Mouse (Mus musculus): ENCODE measurements at regions not wholly inside any gene's neighbourhood (a gene's known extent, or its start where the extent isn't known, plus 50 kb on each side); places are given as distances from the start of the nearest gene placed in this dataset.

DNA sequence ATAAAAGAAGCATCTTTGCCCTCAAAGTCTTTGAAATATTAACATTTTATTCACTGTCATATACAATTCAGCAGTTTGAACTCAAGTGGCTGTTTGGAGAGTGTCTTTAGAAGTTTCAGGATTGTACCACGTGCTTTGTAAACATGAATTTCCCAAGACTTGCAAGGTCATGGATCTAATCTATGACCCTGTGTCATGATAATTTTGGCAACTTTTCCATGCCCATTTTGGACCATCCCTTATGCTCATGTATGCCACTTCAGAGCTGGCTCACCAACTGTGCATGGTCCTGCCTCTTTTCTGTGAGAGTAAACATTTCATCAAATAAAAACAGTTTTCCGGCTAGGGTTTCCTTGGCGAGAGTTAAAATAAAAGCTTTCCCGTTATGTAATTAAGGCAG, 347.1 kb upstream of the Zeb2 start:
- DNase-seq: no peak

DNA sequence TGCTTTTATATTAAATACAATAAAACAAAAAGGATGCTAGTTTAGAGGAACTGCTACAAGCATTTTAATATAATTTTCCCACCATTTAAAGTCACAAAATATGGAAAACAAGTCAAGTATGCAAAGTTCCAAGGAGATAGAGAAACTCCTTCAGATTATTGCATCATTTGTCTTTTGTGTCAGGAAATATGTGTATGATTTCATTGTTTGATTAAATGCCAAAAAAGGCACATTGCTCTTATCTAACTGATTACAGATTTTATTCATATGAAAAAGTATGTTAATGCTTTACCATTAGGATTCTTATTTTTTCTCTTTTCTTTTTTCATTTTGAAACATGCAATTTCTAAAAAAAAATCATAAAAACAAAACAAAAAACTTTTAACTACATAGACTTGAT, 342.2 kb upstream of the Zeb2 start:
- no peak for DNase-seq

DNA sequence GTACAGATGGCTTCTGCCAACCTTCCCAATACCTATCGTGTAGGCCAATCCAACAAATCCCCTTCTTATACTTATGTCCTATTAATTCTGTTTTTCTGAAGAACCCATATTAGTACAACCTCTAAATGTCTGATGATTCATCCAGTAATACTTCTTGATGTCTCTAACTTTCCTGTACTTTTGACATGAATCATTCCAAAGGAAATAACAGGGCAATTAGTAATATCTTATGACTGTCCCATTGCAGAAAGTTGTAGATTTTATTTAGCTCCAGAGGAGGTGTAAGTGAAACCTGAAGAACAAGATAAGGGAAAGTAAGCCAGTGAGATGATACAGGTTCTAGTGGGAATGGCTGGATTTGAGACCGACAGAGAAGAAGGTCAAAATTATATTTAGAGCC, 337.6 kb upstream of the Zeb2 start:
- no peak for DNase-seq

- DNase-seq: no peak
Observed at GRCm38 (mm10) chr2:45439146-45439545, 322.0 kb upstream of the Zeb2 start.

DNA sequence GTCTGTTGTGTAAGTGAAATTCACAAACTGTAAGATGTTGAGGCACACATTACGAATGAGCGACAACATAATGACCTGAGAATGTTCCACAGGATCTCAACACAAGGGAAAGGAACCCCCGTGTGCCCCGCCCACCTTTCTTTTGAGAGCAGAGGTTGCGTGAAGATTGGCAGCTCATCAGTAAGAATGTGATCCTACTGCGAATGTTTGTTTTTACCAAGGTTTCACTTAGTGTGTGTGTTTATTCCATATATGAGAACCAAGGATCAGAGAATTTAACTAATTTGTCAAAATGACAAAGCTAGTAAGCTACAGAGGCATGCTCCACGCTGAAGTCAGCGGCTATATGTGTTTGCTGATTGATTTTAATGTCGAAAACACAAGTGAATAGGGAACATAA, 321.5 kb upstream of the Zeb2 start:
- DNase-seq: no peak

- no peak for DNase-seq
Observed at GRCm38 (mm10) chr2:45435261-45435980, 318.2 kb upstream of the Zeb2 start.

- DNase-seq: no peak
Observed at GRCm38 (mm10) chr2:45434789-45435188, 317.6 kb upstream of the Zeb2 start.

DNA sequence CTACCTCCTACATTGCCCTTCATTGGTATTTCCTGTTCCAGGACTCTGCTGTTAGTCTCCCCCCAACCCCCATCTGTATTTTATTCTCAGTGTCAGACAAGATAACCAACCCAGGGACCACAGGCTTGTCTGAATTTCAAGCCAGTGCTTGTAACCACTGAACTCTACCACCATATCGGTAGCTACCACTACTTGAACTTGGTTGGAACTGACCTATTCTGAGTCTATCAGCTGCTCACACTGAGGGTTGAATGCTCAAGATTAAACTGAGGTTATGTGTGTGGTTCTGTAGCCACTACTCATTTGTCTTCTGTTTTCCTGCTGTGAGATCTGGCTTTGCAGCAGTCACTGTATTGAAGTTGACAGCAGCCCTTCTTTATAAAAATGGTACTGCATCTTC, 317.0 kb upstream of the Zeb2 start:
- DNase-seq: no peak

- no peak for DNase-seq
Observed at GRCm38 (mm10) chr2:45431366-45431765, 314.2 kb upstream of the Zeb2 start.

GRCm38 (mm10) chr2:45421774-45422173, 304.6 kb upstream of the Zeb2 start:
- no peak for DNase-seq

DNA sequence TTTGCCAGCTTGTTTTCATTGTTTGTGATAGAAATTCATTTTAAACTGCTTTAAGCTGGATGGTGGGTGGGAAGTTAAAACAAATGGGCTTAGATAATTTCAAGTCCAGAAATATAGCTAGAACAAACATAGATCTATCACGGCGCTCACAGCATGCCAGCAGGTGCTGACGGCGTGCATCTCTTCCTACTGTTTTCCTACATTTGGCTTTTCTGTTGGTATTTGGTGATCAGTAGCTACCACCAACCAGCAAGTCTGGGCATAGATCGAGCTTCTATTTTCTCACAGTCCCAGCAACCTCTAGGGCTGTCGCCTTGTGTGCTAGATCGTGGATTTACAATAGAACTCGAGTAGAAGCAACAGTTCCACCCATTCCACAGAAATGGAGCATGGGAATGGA, 290.9 kb upstream of the Zeb2 start:
- DNase-seq: no peak

- no peak for DNase-seq
Observed at GRCm38 (mm10) chr2:45389902-45390492, 272.8 kb upstream of the Zeb2 start.

- DNase-seq: no peak
Observed at GRCm38 (mm10) chr2:45371268-45371667, 254.1 kb upstream of the Zeb2 start.

DNA sequence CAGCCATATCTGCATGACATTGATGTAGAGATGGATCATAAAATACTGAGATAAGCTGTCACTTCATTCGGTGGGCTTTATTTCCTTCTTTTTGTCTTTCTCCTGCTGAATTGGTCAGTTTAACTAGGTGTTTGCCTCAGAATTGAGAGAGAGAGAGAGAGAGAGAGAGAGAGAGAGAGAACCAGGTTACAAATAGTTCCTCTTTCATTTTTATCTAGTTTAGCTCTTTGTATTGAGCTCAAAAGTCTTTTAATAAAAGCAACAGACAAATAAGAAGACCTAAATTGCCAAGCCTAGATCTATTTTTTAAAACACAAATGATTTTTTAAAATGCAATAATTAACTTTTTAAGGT, 253.4 kb upstream of the Zeb2 start:
- no peak for DNase-seq

GRCm38 (mm10) chr2:45369914-45370614, 252.9 kb upstream of the Zeb2 start:
- no peak for DNase-seq

GRCm38 (mm10) chr2:45369432-45369831, 252.2 kb upstream of the Zeb2 start:
- no peak for DNase-seq

GRCm38 (mm10) chr2:45367436-45368193, 250.4 kb upstream of the Zeb2 start:
- DNase-seq: no peak

- DNase-seq: no peak
Observed at GRCm38 (mm10) chr2:45357266-45357665, 240.1 kb upstream of the Zeb2 start.

DNA sequence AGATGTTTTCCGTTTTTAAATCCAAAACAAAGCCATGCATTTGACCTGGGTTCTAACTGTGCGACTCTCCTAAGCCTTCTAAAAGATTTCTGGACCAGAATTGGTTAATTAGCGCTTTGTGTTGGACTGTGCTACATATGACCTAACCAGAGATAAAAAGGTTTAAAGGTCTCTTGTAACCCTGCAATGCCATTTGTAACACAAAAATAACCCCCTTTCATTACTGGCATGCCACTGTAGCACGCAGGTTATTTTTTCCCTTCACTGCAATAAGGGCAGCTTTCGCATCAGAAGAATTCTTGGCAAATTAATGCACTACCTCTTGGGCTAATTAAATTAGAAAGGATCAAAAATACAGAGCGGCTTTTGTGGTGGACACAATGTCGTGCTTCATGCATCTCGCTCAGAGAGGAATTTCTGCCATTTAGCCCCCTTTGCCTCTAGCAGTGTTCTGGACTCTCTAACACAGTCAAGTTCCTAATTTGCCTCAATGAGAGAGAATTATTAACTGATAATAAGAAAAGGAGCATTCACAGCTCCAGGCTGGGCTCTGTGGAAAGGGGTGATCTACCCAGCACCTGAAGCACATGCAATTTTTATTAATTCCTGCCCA, 239.5 kb upstream of the Zeb2 start:
- DNase-seq: no peak

- no peak for DNase-seq
Observed at GRCm38 (mm10) chr2:45356021-45356420, 238.8 kb upstream of the Zeb2 start.

DNA sequence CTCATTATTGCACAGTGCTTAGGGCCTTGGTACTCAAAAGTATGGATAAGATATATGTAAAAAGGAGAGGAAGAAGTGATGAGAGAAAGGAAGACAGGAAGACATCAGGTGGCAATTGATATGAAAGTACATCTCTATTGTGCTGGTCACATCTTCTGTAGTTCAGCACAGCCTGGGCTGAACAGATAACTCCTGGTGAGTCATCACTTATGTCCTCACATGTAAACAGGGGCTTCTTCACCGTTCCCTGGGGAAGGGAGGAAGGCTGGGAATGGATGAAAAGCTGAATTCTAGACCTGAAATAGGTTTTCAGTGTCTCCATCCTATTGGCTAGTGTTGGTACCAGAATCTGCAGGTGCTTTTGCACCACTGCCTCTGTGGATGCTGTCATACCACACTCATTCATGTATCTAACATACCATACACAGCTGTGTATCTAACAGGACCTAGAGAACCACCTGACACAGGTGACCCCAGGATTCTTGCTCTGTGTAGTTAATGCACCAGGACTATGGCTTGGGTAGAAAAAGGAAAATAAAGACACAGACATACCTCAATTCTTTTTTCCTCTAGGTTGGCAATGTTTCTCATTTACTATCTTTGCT, 234.4 kb upstream of the Zeb2 start:
- DNase-seq: no peak

DNA sequence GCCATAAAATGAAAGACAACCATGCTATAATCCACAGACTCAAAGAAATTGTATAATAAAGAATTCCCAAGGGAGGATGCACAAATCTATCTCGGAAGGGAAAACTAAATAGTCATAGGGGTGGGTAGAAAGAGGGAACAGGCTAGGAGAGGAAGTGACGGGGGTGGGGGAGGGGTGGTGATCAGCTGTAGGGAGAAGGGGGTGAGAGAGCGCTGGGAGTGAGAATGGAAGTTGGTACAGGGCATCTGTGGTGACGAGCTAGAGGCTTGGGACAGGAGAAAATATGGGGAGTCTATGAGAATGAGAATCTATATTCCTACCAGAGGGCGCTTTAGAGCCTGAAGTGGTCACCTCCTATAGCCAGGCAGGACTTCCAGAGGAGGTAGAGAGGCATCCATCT, 229.2 kb upstream of the Zeb2 start:
- DNase-seq: no peak

DNA sequence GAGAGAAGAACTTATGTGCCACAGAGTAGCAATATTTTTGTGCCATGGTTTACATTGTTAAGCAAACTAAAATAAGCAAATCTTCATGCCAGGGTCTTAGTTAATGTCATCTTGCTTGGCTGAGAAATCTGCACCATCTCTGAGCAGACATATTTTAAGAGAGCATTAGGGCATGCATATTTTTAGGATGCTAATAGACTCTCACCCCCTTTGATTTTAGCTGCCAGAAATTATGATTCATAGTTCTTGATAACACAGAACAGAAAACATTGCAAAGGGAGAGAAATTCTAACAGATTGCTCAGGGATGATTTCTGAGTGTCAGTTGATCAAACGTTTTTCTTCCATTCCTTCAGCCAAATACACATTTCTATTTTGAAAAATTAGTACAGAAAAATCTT, 222.7 kb upstream of the Zeb2 start:
- DNase-seq: no peak

All from thymus, postnatal 14 days (tissue).